Mouse (Mus musculus) bone marrow macrophage, adult 2 months (primary cell): ENCODE measurements around the gene Pbld2.

Experiments used
- CTCF ChIP-seq: IDR thresholded peaks from 2 replicates; pipeline ENCODE4 v1.5.1; 2012; ENCODE audit warnings: low read depth, mild to moderate bottlenecking, low read length, moderate library complexity
- POLR2A ChIP-seq: IDR thresholded peaks from 2 replicates; pipeline ENCODE4 v1.6.1; 2012; ENCODE audit warnings: mild to moderate bottlenecking, low read depth, low read length, borderline replicate concordance

- TF ChIP-seq CTCF (no peak), POLR2A (no peak)
These were observed 10.6 kb upstream of the Pbld2 start for GRCm38 (mm10) chr10:63013476-63013875.
